Mouse (Mus musculus) embryonic facial prominence, embryonic 11.5 days (tissue): Measurements from ENCODE around the gene Timm44. TPM values are rescaled to one million over a fixed set of nuclear protein-coding genes. Genes with fewer than 3 reads are reported as not detected.

ENCODE experiments used
- ATAC-seq: fragments of 200-750 bp; cut with Nextera tagmentation; replicated peaks from 2 replicates; pipeline ENCODE4 v1.8.0; 2017; ENCODE audit warnings: low read depth; ENCODE audit not compliant: insufficient number of reproducible peaks, low FRiP score, low TSS enrichment
- DNase-seq: peaks from one replicate; pipeline ENCODE4 v3.0.0-alpha.2; 2015; ENCODE audit warnings: low spot score
- H3K27ac ChIP-seq: fragments of 300-500 bp; sonication (generic); replicated peaks from 2 replicates; pipeline ENCODE4 v1.5.1; 2014; ENCODE audit warnings: mild to moderate bottlenecking, low read depth, low read length, control low read depth
- H3K27me3 ChIP-seq: fragments of 300-500 bp; sonication (generic); 2 replicates; pipeline ENCODE4 v1.6.1; 2014; ENCODE audit warnings: mild to moderate bottlenecking, low read length, moderate library complexity, mixed read lengths; ENCODE audit not compliant: control insufficient read depth, insufficient read depth
- H3K36me3 ChIP-seq: fragments of 300-500 bp; sonication (generic); replicated peaks from 2 replicates; pipeline ENCODE4 v1.6.1; 2014; ENCODE audit warnings: low read depth, mild to moderate bottlenecking, low read length, moderate library complexity, mixed read lengths; ENCODE audit not compliant: control insufficient read depth, insufficient read depth
- H3K4me1 ChIP-seq: fragments of 300-500 bp; sonication (generic); 2 replicates; pipeline ENCODE4 v1.6.1; 2014; ENCODE audit warnings: low read length, mixed read lengths; ENCODE audit not compliant: control insufficient read depth, insufficient read depth
- H3K4me2 ChIP-seq: fragments of 300-500 bp; sonication (generic); 2 replicates; pipeline ENCODE4 v1.6.1; 2014; ENCODE audit warnings: low read depth, mild to moderate bottlenecking, control low read depth, low read length, moderate library complexity
- H3K4me3 ChIP-seq: fragments of 300-500 bp; sonication (generic); 2 replicates; pipeline ENCODE4 v1.5.1; 2014; ENCODE audit warnings: low read depth, low read length, control low read depth
- H3K9ac ChIP-seq: fragments of 300-500 bp; sonication (generic); replicated peaks from 2 replicates; pipeline ENCODE4 v1.6.1; 2014; ENCODE audit warnings: mild to moderate bottlenecking, control low read depth, low read length
- H3K9me3 ChIP-seq: fragments of 300-500 bp; sonication (generic); replicated peaks from 2 replicates; pipeline ENCODE4 v1.6.1; 2016; ENCODE audit warnings: mild to moderate bottlenecking, low read length, inconsistent platforms, mixed read lengths; ENCODE audit not compliant: control insufficient read depth
- WGBS: fragments of 180-500 bp; shearing (Covaris S2); extraction: QIAGEN DNeasy Blood & Tissue Kit; methylation state at CpG from one replicate; pipeline ENCODE4 v1.1.7; 2014; 5-methylcytosine and 5-hydroxymethylcytosine counted together
- polyA plus RNA-seq: library from polyadenylated mRNA; unstranded; fragments of >200 nt; fragmentation: Nextera tagmentation; extraction: Ambion mirVana; gene quantifications from 2 replicates; pipeline ENCODE4 v1.2.1, GENCODE M21; 2014

Timm44 gene
- polyA plus RNA-seq, 1 experiment from 2014 or later: 74.3 TPM

GRCm38 (mm10) chr8:4319573-4319872, 43.8 kb upstream of the Timm44 start:
- H3K27me3 ChIP-seq: no peaks in the 10 kb centered on the region
- no peak overlapping the region for H3K27ac ChIP-seq
- ATAC-seq (no peak), DNase-seq (no peak)
- H3K4me2 ChIP-seq: no peak overlapping the region
- no peak overlapping the region for H3K9ac ChIP-seq
- H3K4me1 ChIP-seq: no peaks in the 10 kb centered on the region
- 97% methylated on average over 11 of the region's 11 CpGs for WGBS
- H3K36me3 ChIP-seq: no peaks in the 10 kb centered on the region; the same call in 1 of the 2 replicates
- no peak overlapping the region for H3K4me3 ChIP-seq
- no peaks in the 10 kb centered on the region for H3K9me3 ChIP-seq

GRCm38 (mm10) chr8:4318796-4319572, 43.3 kb upstream of the Timm44 start:
- ATAC-seq (no peak), DNase-seq (no peak)
- no peak overlapping the region for H3K4me2 ChIP-seq
- H3K4me1 ChIP-seq: no peaks in the 10 kb centered on the region
- no peaks in the 10 kb centered on the region; the same call in 1 of the 2 replicates for H3K36me3 ChIP-seq
- no peak overlapping the region for H3K27ac ChIP-seq
- H3K4me3 ChIP-seq: no peak overlapping the region
- 75% methylated on average over 2 of the region's 2 CpGs for WGBS
- H3K9ac ChIP-seq: no peak overlapping the region
- no peaks in the 10 kb centered on the region for H3K9me3 ChIP-seq
- H3K27me3 ChIP-seq: no peaks in the 10 kb centered on the region

- ATAC-seq (no peak), DNase-seq (no peak)
- Histone ChIP-seq H3K27me3 (no peaks in the 10 kb centered on the region), H3K4me1 (no peaks in the 10 kb centered on the region), H3K36me3 (no peaks in the 10 kb centered on the region; the same call in 1 of the 2 replicates), H3K27ac (no peak overlapping the region), H3K9ac (no peak overlapping the region), H3K4me3 (no peak overlapping the region), H3K9me3 (no peaks in the 10 kb centered on the region), H3K4me2 (no peak overlapping the region)
- 88% methylated on average over 5 of the region's 5 CpGs for WGBS
These were observed 42.4 kb upstream of the Timm44 start for GRCm38 (mm10) chr8:4318124-4318523.

- Histone ChIP-seq H3K4me3 (no peak overlapping the region), H3K36me3 (peaks cover 9% of the 10 kb centered on the region), H3K4me2 (no peak overlapping the region), H3K27ac (no peak overlapping the region), H3K27me3 (no peaks in the 10 kb centered on the region), H3K9ac (no peak overlapping the region), H3K9me3 (no peaks in the 10 kb centered on the region), H3K4me1 (no peaks in the 10 kb centered on the region)
- whole genome bisulfite sequencing: 88% methylated on average over 3 of the region's 3 CpGs
- no peak for DNase-seq
- no peak for ATAC-seq
These were observed 39.1 kb upstream of the Timm44 start for GRCm38 (mm10) chr8:4314852-4315251.

GRCm38 (mm10) chr8:4313254-4314124, 37.8 kb upstream of the Timm44 start:
- no peak overlapping the region for H3K27ac ChIP-seq
- no peak for ATAC-seq
- H3K27me3 ChIP-seq: no peaks in the 10 kb centered on the region
- H3K4me3 ChIP-seq: no peak overlapping the region
- H3K4me2 ChIP-seq: no peak overlapping the region
- 77% methylated on average over 3 of the region's 3 CpGs for WGBS
- H3K4me1 ChIP-seq: no peaks in the 10 kb centered on the region
- H3K36me3 ChIP-seq: peaks cover 9% of the 10 kb centered on the region
- no peaks in the 10 kb centered on the region for H3K9me3 ChIP-seq
- no peak overlapping the region for H3K9ac ChIP-seq
- no peak for DNase-seq

- Histone ChIP-seq H3K27ac (no peak overlapping the region), H3K9me3 (no peaks in the 10 kb centered on the region), H3K9ac (no peak overlapping the region), H3K36me3 (peaks cover 9% of the 10 kb centered on the region), H3K4me3 (no peak overlapping the region), H3K4me1 (no peaks in the 10 kb centered on the region), H3K27me3 (no peaks in the 10 kb centered on the region), H3K4me2 (no peak overlapping the region)
- DNase-seq (no peak), ATAC-seq (no peak)
These were observed 36.4 kb upstream of the Timm44 start for GRCm38 (mm10) chr8:4312104-4312503.

GRCm38 (mm10) chr8:4305838-4306237, 30.1 kb upstream of the Timm44 start:
- Histone ChIP-seq H3K4me3 (no peak overlapping the region), H3K4me1 (no peaks in the 10 kb centered on the region), H3K27ac (no peak overlapping the region), H3K9me3 (no peaks in the 10 kb centered on the region), H3K36me3 (peaks cover 22% of the 10 kb centered on the region), H3K9ac (no peak overlapping the region), H3K27me3 (no peaks in the 10 kb centered on the region), H3K4me2 (no peak overlapping the region)
- no peak for ATAC-seq
- DNase-seq: no peak
- 86% methylated on average over 2 of the region's 2 CpGs for WGBS

- Histone ChIP-seq H3K36me3 (peaks cover 25% of the 10 kb centered on the region), H3K27me3 (no peaks in the 10 kb centered on the region), H3K9ac (no peak overlapping the region), H3K27ac (no peak overlapping the region), H3K4me1 (no peaks in the 10 kb centered on the region), H3K4me3 (no peak overlapping the region), H3K9me3 (no peaks in the 10 kb centered on the region), H3K4me2 (no peak overlapping the region)
- DNase-seq (no peak), ATAC-seq (no peak)
- 74% methylated on average over 3 of the region's 3 CpGs for WGBS
These were observed 28.4 kb upstream of the Timm44 start for GRCm38 (mm10) chr8:4304124-4304547.
